Mouse (Mus musculus) neural tube, embryonic 14.5 days (tissue): ENCODE measurements around the gene Clstn1. TPM values are rescaled to one million over a fixed set of nuclear protein-coding genes. Genes with fewer than 3 reads are reported as not detected.

Experiments used
- ATAC-seq: fragments of 200-750 bp; cut with Nextera tagmentation; 2 replicates; pipeline ENCODE4 v1.8.0; 2017; ENCODE audit warnings: low read depth, mild to moderate bottlenecking, moderate TSS enrichment, moderate library complexity
- H3K27ac ChIP-seq: fragments of 300-500 bp; sonication (generic); 2 replicates; pipeline ENCODE4 v1.5.1; 2014; ENCODE audit warnings: low read depth, mild to moderate bottlenecking, control low read depth, low read length, moderate library complexity, mixed read lengths
- H3K27me3 ChIP-seq: fragments of 300-500 bp; sonication (generic); 2 replicates; pipeline ENCODE4 v1.6.1; 2014; ENCODE audit warnings: low read length; ENCODE audit not compliant: control insufficient read depth, insufficient read depth
- H3K36me3 ChIP-seq: fragments of 300-500 bp; sonication (generic); 2 replicates; pipeline ENCODE4 v1.6.1; 2014; ENCODE audit warnings: low read length, mixed read lengths; ENCODE audit not compliant: control insufficient read depth, insufficient read depth
- H3K4me1 ChIP-seq: fragments of 300-500 bp; sonication (generic); 2 replicates; pipeline ENCODE4 v1.6.1; 2014; ENCODE audit warnings: low read length; ENCODE audit not compliant: control insufficient read depth, insufficient read depth
- H3K4me2 ChIP-seq: fragments of 300-500 bp; sonication (generic); 2 replicates; pipeline ENCODE4 v1.6.1; 2014; ENCODE audit warnings: mild to moderate bottlenecking, low read depth, low read length, control low read depth
- H3K4me3 ChIP-seq: fragments of 300-500 bp; sonication (generic); 2 replicates; pipeline ENCODE4 v1.5.1; 2014; ENCODE audit warnings: low read depth, low read length, control low read depth, mixed read lengths
- H3K9ac ChIP-seq: fragments of 300-500 bp; sonication (generic); replicated peaks from 2 replicates; pipeline ENCODE4 v1.6.1; 2014; ENCODE audit warnings: low read depth, mild to moderate bottlenecking, control low read depth, low read length, mixed read lengths
- H3K9me3 ChIP-seq: fragments of 300-500 bp; sonication (generic); 2 replicates; pipeline ENCODE4 v1.6.1; 2016; ENCODE audit warnings: low read length; ENCODE audit not compliant: control insufficient read depth
- WGBS: fragments of 180-500 bp; shearing (Covaris S2); extraction: QIAGEN DNeasy Blood & Tissue Kit; methylation state at CpG from one replicate; pipeline ENCODE4 v1.1.7; 2014; 5-methylcytosine and 5-hydroxymethylcytosine counted together
- polyA plus RNA-seq: library from polyadenylated mRNA; unstranded; fragments of >200 nt; fragmentation: Nextera tagmentation; extraction: Ambion mirVana; gene quantifications from 2 replicates; pipeline ENCODE4 v1.2.1, GENCODE M21; 2014

Gene Clstn1
- polyA plus RNA-seq, 1 experiment from 2014 or later: 107 TPM

GRCm38 (mm10) chr4:149601484-149601883 lies 15.2 kb downstream of the Clstn1 start:
- no peak overlapping the region for H3K4me2 ChIP-seq
- no peaks in the 10 kb centered on the region for H3K36me3 ChIP-seq
- no peaks in the 10 kb centered on the region for H3K27me3 ChIP-seq
- ATAC-seq: no peak
- H3K27ac ChIP-seq: no peak overlapping the region; the same call in 1 of the 2 replicates
- H3K4me1 ChIP-seq: peaks cover 13% of the 10 kb centered on the region; the same call in 1 of the 2 replicates
- no peak overlapping the region for H3K9ac ChIP-seq
- H3K4me3 ChIP-seq: no peak overlapping the region
- no peaks in the 10 kb centered on the region for H3K9me3 ChIP-seq
- 24% methylated on average over 4 of the region's 4 CpGs for WGBS

- Histone ChIP-seq H3K9ac (no peak overlapping the region), H3K27ac (no peak overlapping the region), H3K4me3 (no peak overlapping the region), H3K4me1 (peaks cover 20% of the 10 kb centered on the region; the same call in 1 of the 2 replicates), H3K36me3 (no peaks in the 10 kb centered on the region), H3K9me3 (no peaks in the 10 kb centered on the region), H3K27me3 (no peaks in the 10 kb centered on the region), H3K4me2 (no peak overlapping the region)
- no peak for ATAC-seq
- WGBS: 45% methylated on average over 7 of the region's 7 CpGs
These were observed 16.0 kb downstream of the Clstn1 start for GRCm38 (mm10) chr4:149602236-149602635.

GRCm38 (mm10) chr4:149603860-149604259 lies 17.6 kb downstream of the Clstn1 start:
- H3K27ac ChIP-seq: no peak overlapping the region
- H3K36me3 ChIP-seq: no peaks in the 10 kb centered on the region
- ATAC-seq: no peak
- no peak overlapping the region for H3K4me3 ChIP-seq
- H3K9me3 ChIP-seq: no peaks in the 10 kb centered on the region
- peaks cover 26% of the 10 kb centered on the region; the same call in 1 of the 2 replicates for H3K4me1 ChIP-seq
- 52% methylated on average over 1 of the region's 1 CpGs for WGBS
- no peaks in the 10 kb centered on the region for H3K27me3 ChIP-seq
- no peak overlapping the region for H3K4me2 ChIP-seq
- H3K9ac ChIP-seq: no peak overlapping the region

- H3K4me3 ChIP-seq: no peak overlapping the region
- no peak overlapping the region for H3K9ac ChIP-seq
- WGBS: 82% methylated on average over 3 of the region's 3 CpGs
- H3K27me3 ChIP-seq: no peaks in the 10 kb centered on the region
- H3K4me1 ChIP-seq: peaks cover 31% of the 10 kb centered on the region; the same call in 1 of the 2 replicates
- no peak overlapping the region for H3K27ac ChIP-seq
- ATAC-seq: no peak
- H3K4me2 ChIP-seq: no peak overlapping the region
- no peaks in the 10 kb centered on the region for H3K36me3 ChIP-seq
- H3K9me3 ChIP-seq: no peaks in the 10 kb centered on the region
These were observed 18.2 kb downstream of the Clstn1 start for GRCm38 (mm10) chr4:149604518-149604917.

GRCm38 (mm10) chr4:149606056-149606455 lies 19.8 kb downstream of the Clstn1 start:
- no peaks in the 10 kb centered on the region for H3K27me3 ChIP-seq
- no peak overlapping the region for H3K4me3 ChIP-seq
- no peak overlapping the region for H3K9ac ChIP-seq
- H3K4me2 ChIP-seq: no peak overlapping the region
- no peak for ATAC-seq
- H3K27ac ChIP-seq: no peak overlapping the region
- no peaks in the 10 kb centered on the region for H3K9me3 ChIP-seq
- H3K4me1 ChIP-seq: peaks cover 31% of the 10 kb centered on the region; the same call in 1 of the 2 replicates
- WGBS: 56% methylated on average over 18 of the region's 18 CpGs
- H3K36me3 ChIP-seq: no peaks in the 10 kb centered on the region

- WGBS: 37% methylated on average over 15 of the region's 15 CpGs
- H3K9ac ChIP-seq: no peak overlapping the region; the same call in 1 of the 2 replicates
- no peaks in the 10 kb centered on the region for H3K27me3 ChIP-seq
- no peak overlapping the region; the same call in 1 of the 2 replicates for H3K27ac ChIP-seq
- no peaks in the 10 kb centered on the region for H3K36me3 ChIP-seq
- H3K4me3 ChIP-seq: no peak overlapping the region
- no peak for ATAC-seq
- H3K9me3 ChIP-seq: no peaks in the 10 kb centered on the region
- peaks cover 29% of the 10 kb centered on the region; the same call in 1 of the 2 replicates for H3K4me1 ChIP-seq
- no peak overlapping the region for H3K4me2 ChIP-seq
These were observed 20.6 kb downstream of the Clstn1 start for GRCm38 (mm10) chr4:149606766-149607358.

- no peaks in the 10 kb centered on the region for H3K36me3 ChIP-seq
- ATAC-seq: 0 out of 2 replicates have a peak, but pooled peaks have one; percentile 29
- no peak overlapping the region for H3K4me3 ChIP-seq
- H3K9ac ChIP-seq: no peak overlapping the region; the same call in 1 of the 2 replicates
- H3K9me3 ChIP-seq: no peaks in the 10 kb centered on the region
- H3K27ac ChIP-seq: no peak overlapping the region
- WGBS: 61% methylated on average over 20 of the region's 20 CpGs
- H3K27me3 ChIP-seq: no peaks in the 10 kb centered on the region
- no peak overlapping the region for H3K4me2 ChIP-seq
- peaks cover 25% of the 10 kb centered on the region; the same call in 1 of the 2 replicates for H3K4me1 ChIP-seq
These were observed 21.5 kb downstream of the Clstn1 start for GRCm38 (mm10) chr4:149607591-149608308.

GRCm38 (mm10) chr4:149608309-149608638 lies 22.0 kb downstream of the Clstn1 start:
- H3K27me3 ChIP-seq: no peaks in the 10 kb centered on the region
- no peak overlapping the region for H3K9ac ChIP-seq
- H3K36me3 ChIP-seq: no peaks in the 10 kb centered on the region
- ATAC-seq: no peak
- H3K27ac ChIP-seq: no peak overlapping the region
- H3K4me3 ChIP-seq: no peak overlapping the region
- H3K4me2 ChIP-seq: no peak overlapping the region
- 92% methylated on average over 6 of the region's 6 CpGs for WGBS
- H3K9me3 ChIP-seq: no peaks in the 10 kb centered on the region
- H3K4me1 ChIP-seq: peaks cover 25% of the 10 kb centered on the region; the same call in 1 of the 2 replicates
